Comparison of ENCODE assay signal across 8 mouse cellular contexts in the genomic region with DNA sequence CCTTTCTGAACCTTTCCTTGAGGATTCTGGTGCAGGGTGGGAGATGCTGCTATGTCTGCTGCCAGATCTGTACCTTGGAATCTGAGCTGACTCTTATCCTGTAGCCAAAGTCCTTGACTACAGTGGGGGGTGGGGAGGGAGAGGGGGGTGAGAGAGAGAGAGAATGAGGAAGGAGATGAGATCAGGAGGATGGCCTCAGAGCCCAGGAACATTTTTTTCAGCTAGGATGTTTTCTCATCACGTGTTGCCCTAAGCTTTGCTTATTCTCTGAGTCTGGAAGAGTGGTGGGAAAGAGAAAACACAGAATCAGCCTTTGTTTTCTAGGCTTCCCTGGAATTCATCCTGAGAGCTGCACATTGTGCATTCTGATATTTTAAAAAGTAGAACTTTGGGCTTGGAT. TPM values are rescaled to one million over a fixed set of nuclear protein-coding genes. Genes with fewer than 3 reads are reported as not detected.
DNase-seq lines count a peak whose midpoint lies in the region; ATAC-seq and TF ChIP-seq lines count a peak whose summit lies in the region.

No protein-coding gene starts in this region.

- peak overlapping the region; percentile 99 for H3K27ac ChIP-seq in heart, embryonic 13.5 days (replicated peaks)
- H3K27ac ChIP-seq in bone marrow macrophage, adult 2 months (ENCODE audit: insufficient read depth, low read depth, low read length) = peak overlapping the region; percentile 30
- peak overlapping the region; percentile 40; the same call in 1 of the 2 replicates for H3K27ac ChIP-seq in intestine, embryonic 15.5 days
- no peak overlapping the region for H3K27ac ChIP-seq in midbrain, embryonic 11.5 days (ENCODE audit: low read depth, low read length)

- peak overlapping the region; percentile 72 for H3K4me3 ChIP-seq in heart, embryonic 13.5 days
- no peak overlapping the region for H3K4me3 ChIP-seq in bone marrow macrophage, adult 2 months (ENCODE audit: insufficient read depth, low read length)
- 0 out of 2 replicates have a peak overlapping the region, but pooled peaks have one; percentile 93 for H3K4me3 ChIP-seq in intestine, embryonic 15.5 days (replicated peaks)
- H3K4me3 ChIP-seq in midbrain, embryonic 11.5 days (ENCODE audit: low read depth, low read length) = no peak overlapping the region; the same call in 1 of the 2 replicates

- 11% methylated on average over 1 of the region's 1 CpGs for whole genome bisulfite sequencing in heart, embryonic 13.5 days
- 0% methylated on average over 1 of the region's 1 CpGs for WGBS in intestine, embryonic 15.5 days
- 14% methylated on average over 1 of the region's 1 CpGs for WGBS in midbrain, embryonic 11.5 days

- no peaks in the 10 kb centered on the region for H3K27me3 ChIP-seq in heart, embryonic 13.5 days (replicated peaks)
- no peaks in the 10 kb centered on the region for H3K27me3 ChIP-seq in intestine, embryonic 15.5 days (replicated peaks)
- H3K27me3 ChIP-seq in midbrain, embryonic 11.5 days (ENCODE audit: control insufficient read depth, insufficient read depth, low read length) = no peaks in the 10 kb centered on the region

- peak overlapping the region; percentile 84 for H3K4me2 ChIP-seq in heart, embryonic 13.5 days
- peak overlapping the region; percentile 73 for H3K4me2 ChIP-seq in intestine, embryonic 15.5 days (replicated peaks)
- peak overlapping the region; percentile 61 for H3K4me2 ChIP-seq in midbrain, embryonic 11.5 days

- H3K4me1 ChIP-seq in heart, embryonic 13.5 days = peaks cover 65% of the 10 kb centered on the region
- peaks cover 28% of the 10 kb centered on the region for H3K4me1 ChIP-seq in bone marrow macrophage, adult 2 months (ENCODE audit: control insufficient read depth, insufficient read depth, low read length)
- H3K4me1 ChIP-seq in intestine, embryonic 15.5 days (replicated peaks) = peaks cover 38% of the 10 kb centered on the region
- peaks cover 29% of the 10 kb centered on the region for H3K4me1 ChIP-seq in midbrain, embryonic 11.5 days (ENCODE audit: control insufficient read depth, insufficient read depth, low read length)

- H3K9ac ChIP-seq in heart, embryonic 13.5 days = peak overlapping the region; percentile 95
- peak overlapping the region; percentile 23; the same call in 1 of the 2 replicates for H3K9ac ChIP-seq in intestine, embryonic 15.5 days
- H3K9ac ChIP-seq in midbrain, embryonic 11.5 days (ENCODE audit: low read length) = peak overlapping the region; percentile 36; the same call in 1 of the 2 replicates

- TF ChIP-seq CTCF in bone marrow macrophage, adult 2 months (IDR thresholded peaks at IDR 0.05; ENCODE audit: low read depth, low read length) = no peak

- no peak for TF ChIP-seq POLR2A in bone marrow macrophage, adult 2 months (IDR thresholded peaks at IDR 0.05; ENCODE audit: borderline replicate concordance, low read depth, low read length)

- no peak for DNase-seq in heart, adult 9 months (ENCODE audit: low spot score in 2 of 2)
- DNase-seq in midbrain, embryonic 11.5 days (ENCODE audit: low spot score, missing footprints) = no peak
- no peak for DNase-seq in embryo, embryonic 9.5 days (ENCODE audit: extremely low spot score)
- no peak for DNase-seq in cerebellum, postnatal 4 days (ENCODE audit: low spot score in 2 of 2)
- DNase-seq in adrenal gland, adult 18-20 months (ENCODE audit: low spot score in 2 of 2) = no peak

- H3K9me3 ChIP-seq in heart, embryonic 13.5 days = no peaks in the 10 kb centered on the region
- H3K9me3 ChIP-seq in intestine, embryonic 15.5 days = no peaks in the 10 kb centered on the region
- H3K9me3 ChIP-seq in midbrain, embryonic 11.5 days (ENCODE audit: control insufficient read depth, low read length) = no peaks in the 10 kb centered on the region

- ATAC-seq in heart, embryonic 13.5 days (ENCODE audit: extremely low read depth, insufficient number of reproducible peaks, low FRiP score, low TSS enrichment) = no peak
- ATAC-seq in intestine, embryonic 15.5 days = no peak
- ATAC-seq in midbrain, embryonic 11.5 days (ENCODE audit: low FRiP score) = no peak

- H3K36me3 ChIP-seq in heart, embryonic 13.5 days = peaks cover 9% of the 10 kb centered on the region; the same call in 1 of the 2 replicates
- peaks cover 3% of the 10 kb centered on the region; the same call in 1 of the 2 replicates for H3K36me3 ChIP-seq in intestine, embryonic 15.5 days
- H3K36me3 ChIP-seq in midbrain, embryonic 11.5 days (ENCODE audit: control insufficient read depth, insufficient read depth, low read length) = no peaks in the 10 kb centered on the region

RNA-seq across cellular contexts. Expression of a gene that starts 2.2 kb away (rescaled TPM):
- polyA plus RNA-seq in heart, embryonic 13.5 days (2015; fragmentation: Nextera tagmentation; extraction: Ambion mirVana) = 16.1 and 18.2 TPM in 2 replicates
- polyA plus RNA-seq in bone marrow macrophage, adult 2 months (2012; ENCODE audit: insufficient read depth, insufficient read length, missing spikeins) = 16.6 and 24.0 TPM in 2 replicates
- polyA plus RNA-seq in intestine, embryonic 15.5 days (2015; fragmentation: Nextera tagmentation; extraction: Ambion mirVana) = 13.7 and 14.8 TPM in 2 replicates
- 17.1 and 21.1 TPM in 2 replicates for polyA plus RNA-seq in midbrain, embryonic 11.5 days (2014; fragmentation: Nextera tagmentation; extraction: Ambion mirVana)
- total RNA-seq in adrenal gland, adult 18-20 months (2021) = 100 to 1,000 TPM; 104 to 109 TPM

RNA-seq across cellular contexts. Expression of a gene that starts 58.2 kb away (rescaled TPM):
- 20.1 and 24.2 TPM in 2 replicates for polyA plus RNA-seq in heart, embryonic 13.5 days (2015; fragmentation: Nextera tagmentation; extraction: Ambion mirVana)
- polyA plus RNA-seq in bone marrow macrophage, adult 2 months (2012; ENCODE audit: insufficient read depth, insufficient read length, missing spikeins) = 305 and 317 TPM in 2 replicates
- 345 and 376 TPM in 2 replicates for polyA plus RNA-seq in intestine, embryonic 15.5 days (2015; fragmentation: Nextera tagmentation; extraction: Ambion mirVana)
- polyA plus RNA-seq in midbrain, embryonic 11.5 days (2014; fragmentation: Nextera tagmentation; extraction: Ambion mirVana) = 5.4 and 7.0 TPM in 2 replicates
- 10 to 100 TPM; 76.0 to 82.7 TPM for total RNA-seq in adrenal gland, adult 18-20 months (2021)

Comparison
In these comparisons a context has a peak if more than half of its experiments do, and no peak if none do; other contexts are left out.
1. H3K4me3 ChIP-seq: peak in heart, embryonic 13.5 days (single experiment) and intestine, embryonic 15.5 days (single experiment); none in bone marrow macrophage, adult 2 months (single experiment) and midbrain, embryonic 11.5 days (single experiment).
2. H3K9ac ChIP-seq: peak in every context shown above with its lines; median percentile 95 in heart, embryonic 13.5 days; 36 in midbrain, embryonic 11.5 days; 23 in intestine, embryonic 15.5 days.
3. RNA of a gene that starts 58.2 kb away (polyA plus RNA-seq): 345 to 376 TPM in intestine, embryonic 15.5 days and 305 to 317 TPM in bone marrow macrophage, adult 2 months; 20.1 to 24.2 TPM in heart, embryonic 13.5 days and 5.4 to 7.0 TPM in midbrain, embryonic 11.5 days; every median in the first group is over 10 times any median in the second.
4. Peak in every context shown above with its lines, with median percentiles within 50 percentile points of each other: H3K4me2 ChIP-seq.